Mouse (Mus musculus) heart, adult 9 months (tissue): ENCODE measurements at regions not wholly inside any gene's neighbourhood (a gene's known extent, or its start where the extent isn't known, plus 50 kb on each side); places are given as distances from the start of the nearest gene placed in this dataset.
A peak's percentile ranks its signal among the peaks of the same experiment; 100 is the strongest.

Experiments used
- DNase-seq, 2 experiments: peaks; one replicate each; pipeline ENCODE4 v3.0.0; 2022; ENCODE audit warnings: low spot score in 2 of 2

DNA sequence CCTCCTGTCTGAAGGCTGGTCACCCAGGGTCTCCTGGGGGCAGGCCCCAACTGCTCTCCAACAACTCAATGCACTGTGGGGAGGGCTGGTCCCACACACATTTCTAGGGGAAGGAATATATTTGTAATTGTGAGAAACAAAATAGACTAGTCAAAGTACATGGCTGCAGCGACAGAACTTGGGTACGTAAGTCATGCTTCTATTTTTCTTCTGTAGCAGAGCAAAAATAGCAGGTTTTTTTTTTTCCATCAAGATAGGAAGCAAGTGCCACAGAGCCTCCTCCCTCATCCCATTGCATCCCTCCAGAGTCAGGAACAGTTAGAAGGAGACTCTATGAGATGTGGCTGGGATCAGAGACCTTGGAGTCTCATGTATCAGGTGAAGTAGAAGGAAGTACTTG is 124.9 kb upstream of the Tnr start:
- DNase-seq: no peak

DNA sequence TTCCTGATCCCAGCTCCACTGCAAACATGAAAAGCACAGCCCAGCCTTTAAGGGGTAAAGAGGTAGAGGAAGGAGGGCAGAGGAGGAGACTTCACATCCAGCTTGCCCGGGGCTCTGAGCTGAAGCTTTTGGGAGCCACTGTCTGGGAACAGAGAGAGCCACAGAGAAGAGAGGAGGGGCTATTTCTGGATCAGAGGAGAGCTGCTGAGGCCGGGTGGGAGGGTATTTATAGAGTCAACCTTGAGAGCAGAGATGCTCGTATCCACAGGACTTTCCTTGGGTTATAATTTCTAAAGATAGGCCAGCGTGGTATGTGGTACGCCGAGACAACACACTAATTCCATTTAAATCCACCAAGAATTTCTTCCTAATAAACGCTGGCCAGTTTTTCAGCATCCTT is 117.3 kb upstream of the Tnr start:
- DNase-seq: no peak

DNA sequence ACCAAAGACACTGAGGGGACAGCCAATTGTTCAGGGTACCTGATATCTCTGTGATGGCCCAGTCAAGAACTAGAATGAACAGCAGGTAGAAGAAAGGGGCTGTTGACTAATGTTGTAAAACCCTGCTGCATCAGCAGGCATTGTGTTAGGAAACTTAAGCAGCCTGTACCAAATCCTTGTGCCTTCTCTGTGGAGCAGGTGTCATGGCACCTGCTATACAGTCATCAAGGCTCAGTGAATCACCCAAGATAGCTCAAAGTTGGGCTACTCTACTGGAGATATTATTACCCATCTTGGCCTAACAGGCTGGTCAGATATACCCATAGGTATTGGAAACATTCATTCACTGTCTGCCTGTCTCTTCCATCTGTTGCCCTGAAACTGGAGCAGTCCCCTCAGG is 116.8 kb upstream of the Tnr start:
- DNase-seq: no peak

DNA sequence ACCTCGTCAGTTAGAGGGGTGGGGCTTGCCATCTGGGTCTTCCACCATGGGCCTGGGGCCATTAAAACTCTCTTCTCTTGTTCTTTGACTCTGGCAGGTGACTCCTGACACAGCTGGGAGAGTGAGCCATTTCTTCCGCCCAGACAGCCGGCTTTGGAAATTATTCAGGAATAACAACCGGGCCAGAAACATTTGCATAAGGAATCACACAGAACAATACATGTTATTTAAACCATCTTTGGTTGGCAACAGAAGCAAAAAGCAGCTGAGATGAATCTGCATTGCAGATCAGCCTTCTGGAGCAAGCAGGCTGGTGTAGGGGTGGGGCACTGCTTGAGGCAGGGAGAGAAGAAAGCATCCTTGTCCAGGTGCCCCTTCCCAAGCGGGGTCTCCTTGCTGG is 110.2 kb upstream of the Tnr start:
- no peak for DNase-seq

DNA sequence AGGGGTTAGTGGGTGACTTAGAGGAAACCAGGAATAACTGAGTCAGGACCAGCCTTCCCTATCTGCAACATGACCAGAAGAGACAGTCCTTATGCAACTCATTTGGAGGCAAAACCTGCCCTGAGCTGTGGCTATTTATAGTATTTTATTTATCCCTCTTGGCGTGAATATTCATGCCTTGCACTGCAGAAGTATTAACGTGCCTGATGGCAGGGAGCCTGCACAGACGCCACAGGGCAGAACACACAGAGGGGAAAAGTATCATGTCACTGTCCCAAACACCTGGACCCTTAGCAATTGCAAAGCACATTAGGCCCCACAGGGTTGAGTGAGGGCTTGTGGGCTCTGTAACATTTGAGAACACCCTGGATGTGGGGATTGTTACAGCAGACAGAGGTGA is 107.9 kb upstream of the Tnr start:
- DNase-seq: peak; percentile 31 to 47

DNA sequence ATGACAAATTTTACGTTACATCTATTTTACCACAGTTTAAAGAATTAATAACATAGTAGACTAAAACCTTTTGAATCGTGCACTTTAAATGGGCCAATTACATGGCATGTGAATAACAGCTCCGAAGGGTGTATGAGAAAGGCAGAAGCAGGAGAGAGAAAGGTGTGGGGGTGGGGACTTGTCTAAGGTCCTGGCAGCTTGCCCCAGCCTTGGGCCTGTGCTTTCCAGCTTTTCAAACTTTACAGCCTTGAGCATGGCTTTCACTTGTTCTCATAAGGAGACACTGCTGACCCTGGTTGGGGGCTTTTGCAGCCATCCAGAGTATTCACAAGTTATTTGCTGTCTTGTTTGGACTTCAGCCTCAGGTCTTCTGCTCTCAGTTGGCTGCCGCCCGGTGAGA is 106.4 kb upstream of the Tnr start:
- no peak for DNase-seq

DNA sequence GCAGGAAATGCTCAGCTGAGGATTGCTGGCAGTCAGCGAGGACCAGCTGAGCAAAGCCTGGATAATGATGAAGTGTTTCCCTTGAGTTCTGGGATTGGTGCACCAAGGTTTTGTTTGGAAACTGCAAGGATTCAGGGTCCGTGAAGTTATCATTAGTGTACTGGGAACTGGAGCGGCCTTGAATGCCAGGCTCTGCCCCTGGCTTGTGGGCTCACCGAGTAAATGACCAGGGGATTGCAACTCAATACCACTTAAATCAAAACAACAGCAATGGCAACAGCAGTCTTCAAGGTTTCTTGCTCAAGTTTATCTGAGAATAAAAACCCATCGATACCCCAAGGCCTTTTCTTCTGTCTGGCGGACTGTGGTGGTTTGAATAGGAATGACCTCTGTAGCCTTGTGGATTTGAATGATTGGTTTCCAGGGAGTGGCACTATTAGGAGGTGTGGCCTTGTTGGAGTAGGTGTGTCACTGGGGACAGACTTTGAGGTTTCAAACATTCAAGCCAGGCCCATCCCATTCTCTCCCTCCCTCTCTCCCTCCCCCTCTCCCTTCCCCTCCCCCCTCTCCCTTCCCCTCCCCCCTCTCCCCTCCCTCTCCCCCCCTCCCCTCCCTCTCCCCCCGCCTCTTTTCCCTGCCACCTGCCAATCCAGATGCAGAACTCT is 104.1 kb upstream of the Tnr start:
- DNase-seq: no peak

DNA sequence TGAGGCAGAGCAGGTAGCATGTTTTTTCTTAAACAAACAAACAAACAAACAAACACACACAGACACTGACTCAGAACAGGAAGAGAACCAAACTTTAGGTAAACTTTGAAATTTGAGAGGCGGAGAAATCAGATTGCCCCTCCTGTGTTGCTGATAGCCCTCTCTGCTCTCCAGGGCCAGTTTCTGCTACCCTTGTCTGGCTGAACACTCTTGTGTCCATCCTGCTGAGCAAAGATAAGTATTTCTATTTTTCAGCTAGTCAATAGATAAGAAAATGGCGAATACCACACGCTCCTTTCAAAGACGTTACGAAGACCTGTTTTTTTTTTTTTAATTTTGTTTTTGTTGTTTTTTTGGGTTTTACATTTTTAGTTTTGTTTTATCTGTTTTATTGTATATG is 103.4 kb upstream of the Tnr start:
- no peak for DNase-seq

DNA sequence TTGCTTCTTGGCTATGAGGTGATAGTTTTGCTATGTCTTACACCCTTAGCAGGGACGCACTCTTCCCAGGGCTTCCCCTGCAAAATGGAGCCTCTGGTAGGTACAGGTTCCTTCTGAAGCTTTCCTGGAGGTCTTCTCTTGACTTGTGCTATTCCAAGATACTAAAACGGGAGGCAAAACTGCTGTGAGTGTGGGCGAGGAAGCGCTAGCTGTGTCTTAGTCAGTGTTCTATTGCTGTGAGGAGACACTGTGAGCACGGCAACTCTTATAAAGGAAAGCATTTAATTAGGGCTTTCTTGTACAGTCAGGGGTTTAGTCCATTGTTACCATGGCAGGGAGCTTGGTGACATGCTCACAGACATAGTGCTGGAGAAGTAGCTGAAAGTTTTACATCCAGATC is 99.9 kb upstream of the Tnr start:
- DNase-seq: no peak

DNA sequence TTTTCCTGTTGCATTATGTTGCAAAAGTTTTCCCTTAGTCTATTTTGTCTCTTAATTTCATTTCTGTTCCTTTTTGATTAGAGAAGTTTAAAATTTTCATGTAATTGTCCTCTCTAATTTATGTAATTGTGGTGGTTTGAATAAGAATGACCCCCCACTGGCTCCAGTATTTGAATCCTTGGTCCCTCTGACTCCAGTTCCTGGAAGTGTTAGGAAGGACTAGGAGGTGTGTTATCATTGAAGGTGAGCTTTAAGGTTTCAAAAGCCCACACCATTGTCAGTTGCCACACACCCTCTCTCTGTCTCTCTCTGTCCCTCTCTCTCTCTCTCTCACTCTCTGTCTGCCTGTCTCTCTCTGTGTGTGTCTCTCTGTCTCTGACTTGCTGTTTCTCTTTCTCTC is 93.6 kb upstream of the Tnr start:
- DNase-seq: no peak

DNA sequence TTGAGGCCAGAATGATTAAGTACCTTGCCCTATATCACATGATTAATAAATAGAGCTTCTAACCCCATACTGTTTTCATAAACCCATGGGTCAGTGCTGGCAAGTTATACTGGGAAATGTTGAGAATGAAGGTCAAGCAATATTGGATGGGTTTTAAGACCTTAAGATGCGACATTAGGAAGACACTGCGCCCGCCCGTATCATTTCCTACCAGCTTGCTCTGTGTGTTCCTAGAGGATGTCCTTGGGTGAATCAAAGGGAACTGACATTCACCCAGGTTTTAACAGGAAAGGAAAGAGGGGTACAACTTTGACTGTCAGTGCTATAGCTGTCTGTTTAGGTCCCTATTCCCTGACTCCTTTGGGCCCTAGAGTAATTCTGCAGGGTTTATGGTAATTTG is 90.0 kb upstream of the Tnr start:
- no peak for DNase-seq

DNA sequence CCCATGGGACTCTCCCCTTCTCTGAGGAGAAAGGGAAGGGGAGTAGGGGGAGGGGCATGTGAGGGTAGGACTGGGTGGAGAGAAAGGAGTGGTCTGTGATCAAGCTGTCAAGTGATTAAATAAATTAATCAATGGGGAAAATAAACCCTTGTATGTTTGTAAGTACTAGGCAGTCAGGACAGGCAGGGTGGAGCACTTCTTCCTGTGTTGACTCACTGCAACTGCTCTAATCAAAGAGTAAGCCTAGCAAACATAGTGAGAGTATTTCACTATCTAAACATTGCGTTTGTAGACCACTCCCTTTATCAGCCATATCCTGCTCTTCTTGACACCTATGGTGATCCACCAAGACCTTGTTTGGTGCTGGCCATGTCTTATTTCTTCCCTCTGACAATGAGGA is 82.8 kb upstream of the Tnr start:
- no peak for DNase-seq

DNA sequence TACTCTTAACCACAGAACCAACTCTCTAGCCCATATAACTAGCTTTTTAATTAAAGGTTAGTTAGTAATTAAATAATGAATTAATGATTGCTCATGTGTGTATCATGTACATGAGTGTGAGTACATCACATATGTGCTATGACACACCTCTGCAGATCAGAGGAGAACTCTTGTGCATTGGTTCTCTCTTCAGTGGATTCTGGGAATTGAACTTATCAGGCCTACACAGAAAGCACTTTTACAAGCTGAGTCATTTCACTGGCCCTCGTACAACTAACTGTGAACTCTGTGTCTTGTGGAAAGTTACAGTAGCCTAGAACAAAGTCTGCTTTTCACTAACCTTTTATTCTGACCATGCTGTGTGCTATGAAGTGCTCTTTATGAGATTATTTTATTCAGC is 79.5 kb upstream of the Tnr start:
- DNase-seq: no peak

DNA sequence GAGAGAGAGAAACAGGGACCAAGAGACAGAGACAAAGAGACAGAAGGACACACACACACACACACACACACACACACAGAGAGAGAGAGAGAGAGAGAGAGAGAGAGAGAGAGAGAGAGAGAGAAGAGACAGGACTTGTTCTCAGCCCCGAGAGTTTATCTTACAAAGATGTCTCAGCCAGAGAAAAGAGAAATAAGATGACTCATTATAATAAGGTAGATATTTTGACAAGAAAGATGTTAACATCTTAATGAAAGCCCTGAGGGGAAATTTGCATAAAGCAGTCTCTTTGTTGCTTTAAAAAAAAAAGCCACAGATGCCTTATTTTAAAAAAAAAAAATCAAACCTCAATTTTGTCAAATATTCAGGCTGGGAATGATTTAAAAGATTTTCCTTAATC is 78.1 kb upstream of the Tnr start:
- DNase-seq: no peak

DNA sequence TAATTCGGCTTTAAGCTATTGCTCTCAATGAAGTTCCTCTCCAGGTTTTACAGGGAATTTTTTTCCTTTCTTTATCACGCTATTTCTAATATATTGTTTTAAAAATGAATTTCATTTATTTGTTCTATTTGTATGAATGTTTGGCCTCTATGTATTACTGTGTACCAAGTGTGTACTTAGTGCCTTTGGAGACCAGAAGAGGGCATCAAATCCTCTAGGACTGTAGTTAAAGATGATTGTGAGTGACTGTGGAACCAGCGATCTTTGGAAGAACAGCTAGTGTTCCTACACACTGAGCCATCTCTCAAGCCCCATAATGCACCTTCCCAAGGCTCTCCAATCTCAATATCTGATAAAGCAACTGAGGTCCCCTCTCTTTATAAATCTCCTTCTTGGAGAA is 72.1 kb upstream of the Tnr start:
- DNase-seq: no peak

DNA sequence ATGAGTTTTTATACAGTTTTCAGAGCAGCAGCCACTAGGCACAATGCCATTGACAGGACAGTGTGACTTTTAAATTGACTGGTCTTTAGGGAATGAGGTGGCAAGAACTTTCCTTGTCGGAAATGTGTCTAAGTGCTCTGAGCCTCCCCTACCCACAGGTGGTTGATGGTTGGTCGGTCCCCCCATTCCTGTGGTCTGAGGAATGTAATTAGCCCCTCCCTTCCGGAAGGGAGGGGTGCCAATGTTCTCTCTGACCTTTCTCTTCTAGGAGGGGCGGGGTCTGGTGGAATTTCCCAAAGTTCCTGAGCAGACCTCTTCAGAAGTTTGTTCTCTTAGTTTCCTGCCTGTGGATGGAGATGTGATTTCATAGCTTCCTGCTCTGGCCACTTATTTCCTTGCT is 62.7 kb upstream of the Tnr start:
- no peak for DNase-seq

DNA sequence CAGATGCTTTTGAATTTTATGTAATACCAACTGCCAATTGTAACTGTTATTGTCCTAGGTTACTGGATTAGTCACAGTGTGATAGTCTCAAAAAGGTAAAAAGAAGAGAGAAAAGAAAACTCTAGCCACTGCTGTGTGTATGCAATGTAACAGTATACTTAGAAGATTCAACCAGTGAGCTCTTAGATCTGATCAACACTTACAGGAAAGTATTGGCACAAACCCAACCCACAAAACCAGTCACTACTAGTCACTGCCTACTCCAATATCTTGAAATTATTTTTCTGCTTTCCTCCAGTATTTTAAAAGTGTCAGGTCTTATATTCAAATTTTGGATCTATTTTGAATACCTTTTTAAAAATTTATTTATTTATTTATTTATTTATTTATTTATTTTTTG is 52.6 kb upstream of the Tnr start:
- DNase-seq: no peak
